Mouse (Mus musculus) CH12.LX (cell line): ENCODE results near the gene Pan3. TPM values are rescaled to one million over a fixed set of nuclear protein-coding genes. Genes with fewer than 3 reads are reported as not detected.

Source experiments
- DNase-seq: peaks from one replicate; pipeline ENCODE4 v3.0.0-alpha.2; 2013; ENCODE audit errors: extremely low read depth
- H3K27ac ChIP-seq: 2 replicates; pipeline ENCODE4 v1.5.1; 2012; ENCODE audit warnings: low read depth, mild to moderate bottlenecking, control low read depth, moderate library complexity; ENCODE audit not compliant: insufficient read depth
- H3K27me3 ChIP-seq: replicated peaks from 2 replicates; pipeline ENCODE3; 2012; ENCODE audit warnings: inconsistent platforms
- H3K36me3 ChIP-seq, 2 experiments: replicated peaks in 1 of 2; 2 replicates each; pipeline versions ENCODE3 to v1.6.1; 2012; ENCODE audit warnings: inconsistent platforms in 1 of 2, low read length in 1 of 2, mild to moderate bottlenecking in 1 of 2, mixed read lengths in 1 of 2, moderate library complexity in 1 of 2; ENCODE audit not compliant: control insufficient read depth in 1 of 2, insufficient read depth in 1 of 2
- H3K4me1 ChIP-seq, 2 experiments: 2 replicates each; pipeline ENCODE4 v1.6.1; 2012; ENCODE audit warnings: inconsistent platforms in 1 of 2, moderate library complexity in 1 of 2; ENCODE audit not compliant: insufficient read depth in 2 of 2, control insufficient read depth in 1 of 2
- H3K4me2 ChIP-seq: 2 replicates; pipeline ENCODE4 v1.6.1; 2012; ENCODE audit warnings: low read depth, mild to moderate bottlenecking, control low read depth; ENCODE audit not compliant: poor library complexity, insufficient read depth, severe bottlenecking
- H3K4me3 ChIP-seq, 3 experiments: fragments of 150-350 bp in 1 of 3; sonication (generic) in 1 of 3; replicated peaks in 1 of 3; 2 replicates each; pipeline versions ENCODE3 to v1.5.1; 2011 to 2012; ENCODE audit warnings: low read depth in 2 of 3, low read length in 2 of 3, mild to moderate bottlenecking in 2 of 3, moderate library complexity in 2 of 3, control low read depth in 1 of 3, improper control_type of control experiment in 1 of 3, inconsistent platforms in 1 of 3, mixed read lengths in 1 of 3; ENCODE audit not compliant: poor library complexity in 1 of 3
- H3K79me2 ChIP-seq: replicated peaks from 2 replicates; pipeline ENCODE4 v1.6.1; 2012; ENCODE audit warnings: mild to moderate bottlenecking, moderate library complexity; ENCODE audit not compliant: control insufficient read depth, poor library complexity, insufficient read depth, severe bottlenecking; ENCODE audit errors: extremely low read depth
- H3K9ac ChIP-seq: 2 replicates; pipeline ENCODE4 v1.6.1; 2012; ENCODE audit warnings: low read depth, mild to moderate bottlenecking, control low read depth, moderate library complexity; ENCODE audit not compliant: insufficient read depth
- H3K9me3 ChIP-seq: replicated peaks from 2 replicates; pipeline ENCODE3; 2012; ENCODE audit warnings: low read length, inconsistent platforms, mixed read lengths
- BHLHE40 ChIP-seq: IDR thresholded peaks from 2 replicates; pipeline ENCODE4 v1.6.1; 2011; ENCODE audit warnings: mild to moderate bottlenecking, low read depth, low read length, improper control_type of control experiment
- CHD1 ChIP-seq: IDR thresholded peaks from 2 replicates; pipeline ENCODE4 v1.6.1; 2012; ENCODE audit warnings: low read depth, low read length, improper control_type of control experiment, inconsistent platforms
- CHD2 ChIP-seq: IDR thresholded peaks from 2 replicates; pipeline ENCODE4 v1.6.1; 2011; ENCODE audit warnings: low read length, improper control_type of control experiment
- EP300 ChIP-seq: IDR thresholded peaks from 2 replicates; pipeline ENCODE4 v1.6.1; 2011; ENCODE audit warnings: low read length, improper control_type of control experiment
- JUN ChIP-seq: IDR thresholded peaks from 2 replicates; pipeline ENCODE4 v1.6.1; 2011; ENCODE audit warnings: low read depth, mild to moderate bottlenecking, low read length, improper control_type of control experiment, moderate library complexity; ENCODE audit not compliant: insufficient read depth
- KAT2A ChIP-seq: IDR thresholded peaks from 2 replicates; pipeline ENCODE4 v1.6.1; 2012; ENCODE audit warnings: low read length, improper control_type of control experiment, inconsistent platforms; ENCODE audit not compliant: insufficient replicate concordance
- MAX ChIP-seq: IDR thresholded peaks from 2 replicates; pipeline ENCODE4 v1.6.1; 2011; ENCODE audit warnings: low read length, improper control_type of control experiment
- MAZ ChIP-seq: IDR thresholded peaks from 2 replicates; pipeline ENCODE4 v1.6.1; 2012; ENCODE audit warnings: low read depth, mild to moderate bottlenecking, inconsistent platforms, low read length, improper control_type of control experiment, moderate library complexity
- MEF2A ChIP-seq: IDR thresholded peaks from 2 replicates; pipeline ENCODE4 v1.6.1; 2014; ENCODE audit warnings: low read depth, mild to moderate bottlenecking, inconsistent platforms, low read length, improper control_type of control experiment, borderline replicate concordance
- POLR2A ChIP-seq: IDR thresholded peaks from 2 replicates; pipeline ENCODE4 v1.6.1; 2011; ENCODE audit warnings: low read depth, mild to moderate bottlenecking, improper control_type of control experiment, low read length
- POLR2AphosphoS2 ChIP-seq: IDR thresholded peaks from 2 replicates; pipeline ENCODE4 v1.6.1; 2011; ENCODE audit warnings: low read depth, low read length, improper control_type of control experiment
- RAD21 ChIP-seq: IDR thresholded peaks from 2 replicates; pipeline ENCODE4 v1.6.1; 2011; ENCODE audit warnings: low read depth, mild to moderate bottlenecking, low read length, improper control_type of control experiment, moderate library complexity
- TBP ChIP-seq: conservative IDR thresholded peaks from 2 replicates; pipeline ENCODE4 v1.6.1; 2011; ENCODE audit warnings: low read depth, low read length, improper control_type of control experiment
- TCF12 ChIP-seq: IDR thresholded peaks from 2 replicates; pipeline ENCODE4 v1.6.1; 2014; ENCODE audit warnings: low read depth, mild to moderate bottlenecking, inconsistent platforms, low read length, improper control_type of control experiment
- ZKSCAN1 ChIP-seq: IDR thresholded peaks from 2 replicates; pipeline ENCODE4 v1.6.1; 2012; ENCODE audit warnings: low read depth, inconsistent platforms, low read length, improper control_type of control experiment, borderline replicate concordance
- ZMIZ1 ChIP-seq: IDR thresholded peaks from 2 replicates; pipeline ENCODE4 v1.6.1; 2012; ENCODE audit warnings: low read depth, mild to moderate bottlenecking, inconsistent platforms, low read length, improper control_type of control experiment
- dilution Hi-C: fragments of 300-500 bp; cut with MboI; formaldehyde crosslinking; loops from 2 replicates; pipeline ENCODE4 v1.14.3; 2020; ENCODE audit warnings: low sequenced_read_pairs; ENCODE audit not compliant: extremely low pct_unique_long_range_greater_than_20kb, extremely low pct_ligation_motif_present
- in situ Hi-C: fragments of 300-500 bp; cut with MboI; formaldehyde crosslinking; loops from 3 replicates; pipeline ENCODE4 v1.14.3; 2019; ENCODE audit warnings: low sequenced_read_pairs, low pct_ligation_motif_present, low pct_unique_long_range_greater_than_20kb, mixed read lengths
- polyA plus RNA-seq: library from polyadenylated mRNA; unstranded; fragments of >175 nt; gene quantifications from 2 replicates; pipeline ENCODE4 v1.2.1, GENCODE M21; 2012; ENCODE audit warnings: low read depth; ENCODE audit not compliant: insufficient read length
- total RNA-seq, 2 experiments: library from RNA; depleted of rRNA; stranded (reverse); fragments of 300-350 nt in 1 of 2; fragments of >200 nt in 1 of 2; gene quantifications; 2 replicates each; pipeline ENCODE4 v1.2.3; 2012 to 2014

Pan3 gene
- total and polyA plus RNA-seq, 3 experiments = 37.6 to 43.5 (median 40.2) TPM

- dilution Hi-C loops (no loop called here), in situ Hi-C loops (no loop called here)
- H3K36me3 ChIP-seq = peaks cover 71 to 88% of the 10 kb centered on the region in 2 experiments
These were observed 109.9 kb downstream of the Pan3 start for GRCm38 (mm10) chr5:147539815-147540214.

GRCm38 (mm10) chr5:147542291-147542690 is 112.3 kb downstream of the Pan3 start:
- Histone ChIP-seq H3K4me2 (no peak overlapping the region), H3K9me3 (no peaks in the 10 kb centered on the region), H3K36me3 (peaks cover 67 to 90% of the 10 kb centered on the region in 2 experiments), H3K4me3 (no peak overlapping the region), H3K27ac (no peak overlapping the region), H3K79me2 (no peaks in the 10 kb centered on the region), H3K27me3 (no peaks in the 10 kb centered on the region), H3K4me1 (no peaks in the 10 kb centered on the region), H3K9ac (no peak overlapping the region)
- in situ Hi-C loops (no loop called here), dilution Hi-C loops (no loop called here)
- TF ChIP-seq RAD21 = no peak
- no peak for TF ChIP-seq POLR2AphosphoS2
- TF ChIP-seq CHD2 = no peak
- TF ChIP-seq JUN = no peak
- no peak for TF ChIP-seq EP300
- TF ChIP-seq ZKSCAN1 = no peak
- no peak for TF ChIP-seq MAZ
- no peak for TF ChIP-seq MAX
- no peak for TF ChIP-seq BHLHE40
- TF ChIP-seq TCF12 = no peak
- no peak for TF ChIP-seq ZMIZ1
- TF ChIP-seq TBP = no peak
- no peak for TF ChIP-seq CHD1
- no peak for TF ChIP-seq POLR2A
- no peak for TF ChIP-seq MEF2A
- no peak for TF ChIP-seq KAT2A
- DNase-seq = no peak

More at GRCm38 (mm10) chr5:147539815-147540214, 109.9 kb downstream of the Pan3 start:
- no peak overlapping the region for H3K4me2 ChIP-seq
- H3K79me2 ChIP-seq = no peaks in the 10 kb centered on the region
- H3K4me3 ChIP-seq = no peak overlapping the region
- H3K9me3 ChIP-seq = no peaks in the 10 kb centered on the region
- no peak overlapping the region for H3K9ac ChIP-seq
- no peaks in the 10 kb centered on the region for H3K27me3 ChIP-seq
- TF ChIP-seq TBP = no peak
- no peak for TF ChIP-seq ZKSCAN1
- H3K4me1 ChIP-seq = no peaks in the 10 kb centered on the region
- H3K27ac ChIP-seq = no peak overlapping the region
- DNase-seq = no peak
